Mouse (Mus musculus) cortical plate, adult 2 months (tissue): Measurements from ENCODE around the gene Zfand2b.

Experiments
- CTCF ChIP-seq: fragments of 200-500 bp; IDR thresholded peaks from 2 replicates; pipeline ENCODE4 v1.5.1; 2011; ENCODE audit warnings: mild to moderate bottlenecking, control low read depth, low read length; ENCODE audit not compliant: insufficient read depth; ENCODE audit errors: extremely low read depth
- POLR2A ChIP-seq: fragments of 200-500 bp; IDR thresholded peaks from 2 replicates; pipeline ENCODE4 v1.6.1; 2011; ENCODE audit warnings: mild to moderate bottlenecking, low read length, control low read depth; ENCODE audit not compliant: insufficient read depth; ENCODE audit errors: extremely low read depth

- TF ChIP-seq POLR2A (no peak), CTCF (no peak)
Observed at GRCm38 (mm10) chr1:75213096-75213495, 44.6 kb downstream of the Zfand2b start.
